ENCODE assay signal across 9 mouse cellular contexts in genomic region chr12:102633083-102633501, GRCm38 (mm10).
A peak's percentile ranks its signal among the peaks of the same experiment; 100 is the strongest.
DNase-seq lines count a peak whose midpoint lies in the region; ATAC-seq lines count a peak whose summit lies in the region.
"Had no signal": no experiment of that assay in that cellular context is flagged by ENCODE, and none has a peak within 500 bp of the region (broad histone marks: within the 10 kb centered on the region; RNA-seq: fewer than 3 reads in every experiment).

No protein-coding gene starts in this region.

- peaks cover 24% of the 10 kb centered on the region; the same call in 1 of the 2 replicates for H3K4me1 ChIP-seq in hindbrain, embryonic 15.5 days (replicated peaks)
- H3K4me1 ChIP-seq in hindbrain, embryonic 13.5 days (replicated peaks) = peaks cover 28% of the 10 kb centered on the region

- 38% methylated on average over 4 of the region's 4 CpGs for WGBS in hindbrain, embryonic 15.5 days
- WGBS in hindbrain, embryonic 13.5 days = 43% methylated on average over 4 of the region's 4 CpGs

- H3K27ac ChIP-seq in hindbrain, embryonic 15.5 days (replicated peaks) = no peak overlapping the region
- H3K27ac ChIP-seq in hindbrain, embryonic 13.5 days = no peak overlapping the region
- H3K27ac ChIP-seq: liver, embryonic 15.5 days had no signal

- H3K27me3 ChIP-seq in hindbrain, embryonic 15.5 days = no peaks in the 10 kb centered on the region
- no peaks in the 10 kb centered on the region for H3K27me3 ChIP-seq in hindbrain, embryonic 13.5 days
- H3K27me3 ChIP-seq: liver, embryonic 15.5 days had no signal

- DNase-seq in urinary bladder, postnatal 25 days (ENCODE audit: low spot score) = peak; percentile 19
- DNase-seq in urinary bladder, postnatal 10 days (ENCODE audit: low spot score) = no peak
- DNase-seq in gastrocnemius, postnatal 14 days = peak; percentile 50
- DNase-seq in spleen, postnatal 14 days (ENCODE audit: low spot score in 2 of 2) = no peak
- DNase-seq in c-Kit-positive CD71-positive TER-119-positive erythroid progenitor cells, embryonic 14.5 days (ENCODE audit: low spot score) = no peak

- no peaks in the 10 kb centered on the region for H3K9me3 ChIP-seq in hindbrain, embryonic 15.5 days
- H3K9me3 ChIP-seq in hindbrain, embryonic 13.5 days = no peaks in the 10 kb centered on the region
- H3K9me3 ChIP-seq: liver, embryonic 15.5 days had no signal

- peak; percentile 52 for ATAC-seq in hindbrain, embryonic 15.5 days (ENCODE audit: low FRiP score, low read depth)
- no peak for ATAC-seq in hindbrain, embryonic 13.5 days (ENCODE audit: low FRiP score)
- ATAC-seq in CD4-positive, CD25-positive, alpha-beta regulatory T cell, adult 4 months = no peak

- H3K4me2 ChIP-seq in hindbrain, embryonic 15.5 days = no peak overlapping the region
- no peak overlapping the region for H3K4me2 ChIP-seq in hindbrain, embryonic 13.5 days
- H3K4me2 ChIP-seq: liver, embryonic 15.5 days had no signal

- no peak overlapping the region for H3K9ac ChIP-seq in hindbrain, embryonic 15.5 days
- H3K9ac ChIP-seq in hindbrain, embryonic 13.5 days = no peak overlapping the region
- H3K9ac ChIP-seq: liver, embryonic 15.5 days had no signal

- H3K4me3 ChIP-seq in hindbrain, embryonic 15.5 days = no peak overlapping the region
- no peak overlapping the region for H3K4me3 ChIP-seq in hindbrain, embryonic 13.5 days
- H3K4me3 ChIP-seq: liver, embryonic 15.5 days had no signal

- H3K36me3 ChIP-seq in hindbrain, embryonic 15.5 days = no peaks in the 10 kb centered on the region
- H3K36me3 ChIP-seq in hindbrain, embryonic 13.5 days = no peaks in the 10 kb centered on the region
- H3K36me3 ChIP-seq: liver, embryonic 15.5 days had no signal

- intact Hi-C loops in gastrocnemius, postnatal 14 days (cut with DNase I; ENCODE audit: low total_unique reads) = no loop called here

Comparison
In these comparisons a context has a peak if more than half of its experiments do, and no peak if none do; other contexts are left out.
1. DNase-seq: peak in urinary bladder, postnatal 25 days (single experiment) and gastrocnemius, postnatal 14 days (single experiment); none in urinary bladder, postnatal 10 days (single experiment), spleen, postnatal 14 days (0 of 2) and c-Kit-positive CD71-positive TER-119-positive erythroid progenitor cells, embryonic 14.5 days (single experiment).